Comparison of ENCODE assay signal across 12 mouse cellular contexts in the genomic region with DNA sequence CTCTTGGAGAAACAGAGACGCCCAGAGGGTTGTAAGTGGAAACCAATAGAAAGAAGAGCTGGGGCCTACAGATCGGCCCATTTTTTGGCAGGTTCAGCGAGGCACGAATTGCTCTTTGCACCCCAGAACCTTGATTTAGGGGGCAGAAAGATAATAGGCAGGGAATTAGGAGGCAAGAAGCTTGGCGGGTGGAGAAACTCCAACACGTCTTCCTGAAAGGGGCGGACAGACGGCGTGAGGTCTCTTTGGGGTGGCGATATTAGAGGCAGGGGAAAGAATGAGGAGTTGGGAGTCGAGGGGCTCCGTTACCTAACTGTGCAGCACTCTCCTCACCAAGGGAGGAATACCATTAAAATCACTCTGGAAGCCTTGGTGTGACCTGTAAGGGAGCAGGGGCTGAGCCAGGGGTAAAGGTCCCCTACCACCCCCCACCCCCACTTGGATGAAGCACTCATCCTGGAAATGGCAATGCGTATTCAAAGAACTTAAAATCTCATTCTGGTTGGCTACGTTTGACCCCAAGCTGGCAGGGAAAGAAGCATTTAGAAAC. TPM values are rescaled to one million over a fixed set of nuclear protein-coding genes. Genes with fewer than 3 reads are reported as not detected.
DNase-seq lines count a peak whose midpoint lies in the region; ATAC-seq and TF ChIP-seq lines count a peak whose summit lies in the region.
"Had no signal": no experiment of that assay in that cellular context is flagged by ENCODE, and none has a peak within 500 bp of the region (broad histone marks: within the 10 kb centered on the region; RNA-seq: fewer than 3 reads in every experiment).

No protein-coding gene starts in this region.

- peak overlapping the region; percentile 64; the same call in 1 of the 2 replicates for H3K4me3 ChIP-seq in heart, embryonic 10.5 days
- peak overlapping the region; percentile 35; the same call in 1 of the 2 replicates for H3K4me3 ChIP-seq in lung, postnatal 0 days (ENCODE audit: low read depth, low read length)
- no peak overlapping the region for H3K4me3 ChIP-seq in lung, adult 2 months (replicated peaks; ENCODE audit: extremely low read depth, low read depth, low read length)
- H3K4me3 ChIP-seq in hindbrain, postnatal 0 days (ENCODE audit: low read length) = no peak overlapping the region; the same call in 1 of the 2 replicates
- peak overlapping the region; percentile 29; the same call in 1 of the 2 replicates for H3K4me3 ChIP-seq in neural tube, embryonic 15.5 days (replicated peaks)

- TF ChIP-seq CTCF in lung, postnatal 0 days (IDR thresholded peaks at IDR 0.05) = no peak
- no peak for TF ChIP-seq CTCF in lung, adult 2 months (IDR thresholded peaks at IDR 0.05; ENCODE audit: insufficient read depth, low read length)
- no peak for TF ChIP-seq CTCF in hindbrain, postnatal 0 days (IDR thresholded peaks at IDR 0.05; ENCODE audit: low read depth)

- intact Hi-C loops in heart, postnatal 10 days (cut with DNase I) = loop anchor here (5.0 kb wide), 1 partner anchor 73 kb away; no protein-coding TSS in a partner anchor

- no peaks in the 10 kb centered on the region for H3K9me3 ChIP-seq in heart, embryonic 10.5 days
- H3K9me3 ChIP-seq in lung, postnatal 0 days (ENCODE audit: low read length) = no peaks in the 10 kb centered on the region
- H3K9me3 ChIP-seq in hindbrain, postnatal 0 days (ENCODE audit: low read length) = no peaks in the 10 kb centered on the region
- no peaks in the 10 kb centered on the region for H3K9me3 ChIP-seq in neural tube, embryonic 15.5 days (replicated peaks)

- no peak overlapping the region for H3K9ac ChIP-seq in lung, postnatal 0 days (replicated peaks; ENCODE audit: low read depth)
- H3K9ac ChIP-seq in hindbrain, postnatal 0 days (replicated peaks; ENCODE audit: low read length) = no peak overlapping the region
- no peak overlapping the region for H3K9ac ChIP-seq in neural tube, embryonic 15.5 days (replicated peaks)

- 2% methylated on average over 14 of the region's 14 CpGs for WGBS in heart, embryonic 10.5 days
- WGBS in lung, postnatal 0 days = 6% methylated on average over 14 of the region's 14 CpGs
- 7% methylated on average over 14 of the region's 14 CpGs for WGBS in lung, adult 2 months
- 4% methylated on average over 14 of the region's 14 CpGs for WGBS in hindbrain, postnatal 0 days
- 2% methylated on average over 14 of the region's 14 CpGs for WGBS in neural tube, embryonic 15.5 days

- no peak for TF ChIP-seq POLR2A in lung, adult 2 months (IDR thresholded peaks at IDR 0.05; ENCODE audit: borderline replicate concordance, extremely low read depth, low read depth, low read length)

- peak overlapping the region; percentile 68 for H3K4me2 ChIP-seq in lung, postnatal 0 days (replicated peaks; ENCODE audit: low read depth, low read length)
- H3K4me2 ChIP-seq in hindbrain, postnatal 0 days (ENCODE audit: low read depth, low read length) = 0 out of 2 replicates have a peak overlapping the region, but pooled peaks have one; percentile 46
- no peak overlapping the region for H3K4me2 ChIP-seq in neural tube, embryonic 15.5 days

- H3K27me3 ChIP-seq in heart, embryonic 10.5 days (ENCODE audit: insufficient read depth, poor library complexity, severe bottlenecking) = peaks cover 100% of the 10 kb centered on the region
- H3K27me3 ChIP-seq in lung, postnatal 0 days (replicated peaks; ENCODE audit: insufficient read depth, low read length) = peaks cover 82% of the 10 kb centered on the region
- peaks cover 86% of the 10 kb centered on the region for H3K27me3 ChIP-seq in hindbrain, postnatal 0 days (ENCODE audit: insufficient read depth, low read length)
- peaks cover 88% of the 10 kb centered on the region for H3K27me3 ChIP-seq in neural tube, embryonic 15.5 days (replicated peaks)

- no peak for DNase-seq in heart, embryonic 10.5 days (ENCODE audit: low spot score)
- no peak for DNase-seq in heart, postnatal 10 days
- DNase-seq in lung, postnatal 0 days (ENCODE audit: low spot score) = no peak
- DNase-seq in lung, adult 2 months = no peak
- DNase-seq in hindbrain, postnatal 0 days (ENCODE audit: low spot score) = no peak
- DNase-seq in left cerebral cortex, adult 11 months (ENCODE audit: low spot score) = no peak
- DNase-seq in adrenal gland, postnatal 4 days (ENCODE audit: low spot score in 2 of 2) = no peak
- DNase-seq: right cerebral cortex, adult 18-20 months had no signal

- ATAC-seq in lung, postnatal 0 days = no peak
- no peak for ATAC-seq in hindbrain, postnatal 0 days
- ATAC-seq in neural tube, embryonic 15.5 days (ENCODE audit: low FRiP score) = no peak

- H3K4me1 ChIP-seq in heart, embryonic 10.5 days = peaks cover 40% of the 10 kb centered on the region
- H3K4me1 ChIP-seq in lung, postnatal 0 days (ENCODE audit: insufficient read depth, low read depth, low read length) = peaks cover 20% of the 10 kb centered on the region
- peaks cover 9% of the 10 kb centered on the region for H3K4me1 ChIP-seq in lung, adult 2 months (ENCODE audit: control insufficient read depth, insufficient read depth, low read length)
- H3K4me1 ChIP-seq in hindbrain, postnatal 0 days (ENCODE audit: insufficient read depth, low read length) = peaks cover 6% of the 10 kb centered on the region; the same call in 1 of the 2 replicates
- peaks cover 48% of the 10 kb centered on the region for H3K4me1 ChIP-seq in neural tube, embryonic 15.5 days

- H3K36me3 ChIP-seq in heart, embryonic 10.5 days = no peaks in the 10 kb centered on the region
- H3K36me3 ChIP-seq in lung, postnatal 0 days (ENCODE audit: insufficient read depth, low read length) = no peaks in the 10 kb centered on the region
- no peaks in the 10 kb centered on the region for H3K36me3 ChIP-seq in hindbrain, postnatal 0 days (ENCODE audit: insufficient read depth, low read length)
- H3K36me3 ChIP-seq in neural tube, embryonic 15.5 days = no peaks in the 10 kb centered on the region

- no peak overlapping the region for H3K27ac ChIP-seq in heart, embryonic 10.5 days
- H3K27ac ChIP-seq in lung, postnatal 0 days (ENCODE audit: low read length) = no peak overlapping the region
- no peak overlapping the region for H3K27ac ChIP-seq in hindbrain, postnatal 0 days
- no peak overlapping the region for H3K27ac ChIP-seq in neural tube, embryonic 15.5 days (replicated peaks)

- no peak for TF ChIP-seq EP300 in lung, postnatal 0 days (IDR thresholded peaks at IDR 0.05)

RNA-seq across cellular contexts. Expression of a gene that starts 1.5 kb away (rescaled TPM):
- not detected in 2 replicates for polyA plus RNA-seq in heart, embryonic 10.5 days (2016; fragmentation: Nextera tagmentation; extraction: Ambion mirVana)
- not detected for total RNA-seq in heart, postnatal 10 days (2021)
- not detected in 2 replicates for polyA plus RNA-seq in lung, postnatal 0 days (2015; fragmentation: Nextera tagmentation; extraction: Ambion mirVana)
- polyA plus RNA-seq in lung, adult 2 months (2012; rRNA removed) = not detected in 2 replicates
- 0.79 and 0.99 TPM in 2 replicates for total RNA-seq in hindbrain, postnatal 0 days (2014; rRNA removed)
- polyA plus RNA-seq in hindbrain, postnatal 0 days (2015; fragmentation: Nextera tagmentation; extraction: Ambion mirVana) = 0.66 and 0.81 TPM in 2 replicates
- polyA plus RNA-seq in neural tube, embryonic 15.5 days (2015; fragmentation: Nextera tagmentation; extraction: Ambion mirVana) = not detected in 2 replicates
- total RNA-seq in adrenal gland, postnatal 4 days (2021) = not detected
- total RNA-seq: gastrocnemius, postnatal 4 days had no signal
- polyA plus RNA-seq: cortical plate, adult 2 months; stomach, embryonic 16.5 days had no signal

Comparison
In these comparisons a context has a peak if more than half of its experiments do, and no peak if none do; other contexts are left out.
1. H3K4me3 ChIP-seq: peak in heart, embryonic 10.5 days (single experiment), lung, postnatal 0 days (single experiment) and neural tube, embryonic 15.5 days (single experiment); none in lung, adult 2 months (single experiment) and hindbrain, postnatal 0 days (single experiment).